Mouse (Mus musculus) small intestine, adult 2 months (tissue): ENCODE data around the gene Pcif1.

Experiments
- CTCF ChIP-seq: fragments of 200-500 bp; IDR thresholded peaks from 2 replicates; pipeline ENCODE4 v1.5.1; 2012; ENCODE audit warnings: low read depth, mild to moderate bottlenecking, control low read depth, inconsistent platforms, low read length, moderate library complexity, mixed read lengths; ENCODE audit not compliant: insufficient replicate concordance, insufficient read length; ENCODE audit errors: extremely low read depth
- POLR2A ChIP-seq: fragments of 200-500 bp; IDR thresholded peaks from 2 replicates; pipeline ENCODE4 v1.6.1; 2012; ENCODE audit warnings: low read depth, mild to moderate bottlenecking, control low read depth, inconsistent platforms, low read length, moderate library complexity

GRCm38 (mm10) chr2:164859640-164860432, 19.3 kb upstream of the Pcif1 start:
- no peak for TF ChIP-seq POLR2A
- no peak for TF ChIP-seq CTCF
